Mouse (Mus musculus) retina, embryonic 14.5 days (tissue): ENCODE data around the gene Tbc1d2b.

Experiments
- DNase-seq: peaks from one replicate; pipeline ENCODE4 v3.0.0-alpha.2; 2015; ENCODE audit warnings: low spot score

Gene Tbc1d2b

DNA sequence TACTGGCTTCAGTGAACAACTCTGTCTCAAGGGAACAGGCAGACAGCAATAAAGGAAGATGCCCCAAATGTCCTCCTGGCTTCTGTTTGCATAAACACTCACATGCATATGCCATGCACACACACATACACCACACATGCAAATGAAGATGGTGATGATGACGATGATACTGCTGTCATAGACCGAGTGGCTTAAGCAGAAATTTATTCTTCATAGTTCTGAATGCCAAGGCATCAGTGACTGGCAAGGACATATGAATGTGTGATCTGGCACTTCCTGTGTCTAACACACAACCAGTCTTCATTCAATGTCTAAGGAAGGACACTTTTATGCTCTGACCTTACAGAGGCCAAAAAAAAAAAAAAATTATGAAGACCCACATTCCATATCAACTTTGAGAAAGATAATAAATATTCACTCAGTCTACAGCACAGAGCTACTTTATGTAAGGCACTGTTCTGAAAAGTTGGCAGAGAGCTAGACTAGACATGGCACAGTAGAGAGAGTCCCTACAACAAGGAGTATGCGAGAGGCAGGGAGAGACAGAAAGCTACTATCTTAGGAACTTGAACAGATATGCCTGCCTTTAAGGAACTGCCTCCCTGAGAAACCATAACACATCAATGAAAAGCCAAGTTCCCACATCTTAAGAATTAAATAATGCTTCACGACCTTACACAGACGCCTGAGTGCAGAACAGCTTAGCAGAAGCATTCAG, 5.1 kb downstream of the Tbc1d2b start:
- DNase-seq: no peak

- no peak for DNase-seq
Observed at GRCm38 (mm10) chr9:90263340-90263679, 7.3 kb downstream of the Tbc1d2b start.

GRCm38 (mm10) chr9:90262591-90263339, 7.8 kb downstream of the Tbc1d2b start:
- DNase-seq: no peak

DNA sequence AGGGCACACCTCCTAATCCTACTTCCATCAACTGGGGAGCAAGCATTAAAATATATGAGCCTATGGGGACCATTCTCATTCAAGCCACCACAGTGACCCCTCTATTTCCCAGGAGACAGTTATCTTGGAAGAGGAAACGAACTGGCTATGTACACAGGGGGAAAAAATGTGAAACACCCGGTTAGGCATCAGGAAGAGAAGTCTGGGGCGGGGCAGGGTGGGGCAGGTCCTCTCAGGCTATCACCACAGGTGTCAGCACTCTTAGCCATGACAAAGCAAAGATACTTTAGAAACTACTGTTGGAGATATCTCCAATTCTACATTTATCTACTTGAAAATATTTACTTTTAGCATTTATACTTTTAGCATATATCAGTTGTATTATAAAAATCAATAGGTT, 8.5 kb downstream of the Tbc1d2b start:
- DNase-seq: no peak

DNA sequence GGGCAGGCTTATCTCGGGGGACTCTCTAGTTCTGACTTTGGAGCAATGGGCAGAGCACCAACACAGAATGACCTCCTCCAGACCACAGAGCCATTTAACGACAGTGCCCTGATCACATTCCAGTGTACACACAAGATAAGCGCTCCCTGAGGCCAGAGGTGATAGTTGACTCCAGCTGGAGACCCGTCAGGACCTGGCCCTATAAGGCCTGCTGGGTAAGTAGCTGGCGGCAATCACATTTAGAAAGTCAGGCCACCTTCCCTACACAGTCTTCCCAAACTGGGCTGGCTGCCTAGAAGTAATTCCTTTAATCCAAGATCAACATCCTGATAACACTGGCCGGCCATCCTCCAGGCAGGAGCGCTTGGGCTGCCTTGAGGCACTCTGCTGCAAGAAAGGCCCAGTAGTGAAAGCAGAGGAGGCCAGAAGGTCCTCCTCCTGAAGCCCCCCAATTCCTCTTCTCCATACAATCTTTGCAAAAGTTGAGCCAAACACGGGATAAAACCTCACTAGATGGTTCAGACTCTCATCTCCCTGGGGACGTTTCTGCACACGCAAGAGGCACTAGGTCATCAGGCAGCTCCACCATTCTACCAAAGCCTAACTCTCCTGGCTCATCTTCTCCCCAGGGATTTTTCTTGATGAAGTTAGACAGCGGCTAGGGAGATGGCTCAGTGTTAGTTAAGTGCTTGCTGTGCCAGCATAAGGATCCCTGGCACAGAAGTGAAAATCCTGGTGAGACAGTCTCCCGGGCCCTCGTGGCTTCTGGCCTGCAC, 9.8 kb downstream of the Tbc1d2b start:
- DNase-seq: no peak

- DNase-seq: no peak
Observed at GRCm38 (mm10) chr9:90260079-90260478, 10.5 kb downstream of the Tbc1d2b start.

- no peak for DNase-seq
Observed at GRCm38 (mm10) chr9:90259400-90259950, 11.1 kb downstream of the Tbc1d2b start.

GRCm38 (mm10) chr9:90257754-90258531, 12.7 kb downstream of the Tbc1d2b start:
- DNase-seq: no peak

DNA sequence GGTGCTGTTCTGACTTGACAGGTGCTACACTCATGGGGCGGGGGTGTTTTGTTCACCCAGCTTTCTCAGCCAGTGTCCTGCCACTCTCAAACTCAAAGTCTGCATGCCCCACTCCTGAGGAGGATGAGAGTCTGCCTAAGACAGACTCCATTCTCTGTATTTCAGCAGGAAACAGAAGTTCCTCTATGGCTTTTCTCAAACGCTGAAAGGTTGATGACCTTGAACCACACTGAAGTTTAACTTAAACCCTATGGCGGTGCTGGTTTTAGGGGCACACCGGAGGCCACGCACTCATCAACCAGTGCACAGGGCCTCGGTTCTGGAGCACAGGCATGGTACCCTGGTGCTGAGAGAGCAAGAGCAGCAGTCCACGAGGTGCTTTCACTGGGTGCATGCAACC, 13.4 kb downstream of the Tbc1d2b start:
- no peak for DNase-seq

DNA sequence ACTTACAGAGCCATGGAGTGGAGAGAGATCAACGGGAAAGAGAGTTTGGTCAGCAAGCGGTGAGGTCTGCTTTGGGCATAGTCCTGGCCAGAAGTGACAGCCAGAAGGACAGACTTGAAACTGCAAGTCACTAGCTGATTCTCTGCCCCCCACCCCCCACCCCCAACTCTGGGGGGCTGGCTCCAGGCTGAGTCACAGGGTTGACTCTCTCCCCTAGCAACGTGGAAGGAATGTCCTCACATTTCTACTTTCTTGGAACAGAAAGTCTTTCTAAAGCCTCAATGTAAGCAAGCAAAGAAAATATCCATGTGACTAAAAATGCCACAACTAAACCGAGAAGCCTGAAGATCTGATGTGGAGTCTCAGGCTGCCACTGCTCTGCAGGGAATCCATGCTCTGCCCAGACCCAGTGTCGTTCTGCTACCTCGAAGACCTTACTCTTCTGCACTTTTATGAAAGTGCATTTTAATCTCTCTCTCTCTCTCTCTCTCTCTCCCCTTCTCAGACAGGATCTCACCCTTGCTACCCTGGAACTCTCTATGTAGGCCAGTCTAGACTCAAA, 14.7 kb downstream of the Tbc1d2b start:
- DNase-seq: no peak

DNA sequence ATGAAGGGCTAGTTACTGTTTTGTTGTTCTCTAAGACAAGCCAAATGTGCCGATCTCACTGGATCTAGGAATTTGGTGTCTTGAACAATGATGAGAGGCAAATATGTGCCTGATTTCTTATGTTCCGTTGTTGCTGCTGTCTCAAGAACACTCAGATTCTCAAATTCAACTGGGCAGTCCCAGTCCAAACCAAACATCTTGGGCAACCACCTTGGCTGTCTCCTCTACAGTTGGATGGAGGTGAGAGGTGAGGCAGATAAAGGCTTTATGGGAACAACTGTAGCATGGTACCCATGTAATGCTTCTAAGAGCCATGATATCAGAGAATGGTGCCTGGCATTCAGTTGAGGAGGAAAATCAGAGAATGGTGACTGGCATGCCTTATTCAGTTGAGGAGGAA, 17.4 kb downstream of the Tbc1d2b start:
- DNase-seq: no peak

DNA sequence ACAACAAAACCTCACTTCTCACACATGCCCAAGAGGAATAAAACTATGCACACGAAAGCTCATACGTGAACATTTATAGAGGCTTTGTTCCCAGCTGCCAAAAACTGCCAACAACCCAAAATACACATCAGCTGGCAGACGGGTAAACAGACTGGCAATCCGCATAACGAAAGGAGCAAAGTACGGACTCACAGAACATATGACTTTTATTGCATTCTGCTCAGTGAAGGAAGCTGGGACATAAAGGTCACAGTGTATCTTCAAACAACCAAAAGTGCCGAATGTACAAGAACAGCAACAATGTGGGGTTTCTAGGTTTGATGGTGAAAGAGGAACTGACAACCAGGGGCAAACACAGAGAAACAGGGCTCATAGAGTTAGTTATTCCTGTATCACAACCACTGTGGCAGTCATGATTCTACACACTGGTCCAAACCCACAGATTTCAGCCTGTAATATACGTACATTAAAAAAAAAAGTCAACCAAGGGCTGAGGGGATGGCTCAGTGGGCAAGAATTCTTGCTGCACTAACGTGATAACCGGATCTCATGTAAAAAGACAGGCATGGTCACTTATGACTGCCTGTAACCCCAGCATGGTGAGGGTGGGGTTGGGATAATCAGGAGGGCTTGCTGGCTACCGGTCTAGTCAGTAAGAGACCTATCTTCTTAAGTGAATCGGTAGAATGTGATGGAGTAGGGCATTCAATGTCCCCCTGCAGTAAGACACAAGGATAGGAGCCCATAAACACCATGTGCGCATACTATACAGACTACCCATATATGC, 19.4 kb downstream of the Tbc1d2b start:
- no peak for DNase-seq

GRCm38 (mm10) chr9:90250141-90250775, 20.3 kb downstream of the Tbc1d2b start:
- no peak for DNase-seq

GRCm38 (mm10) chr9:90249036-90249435, 21.6 kb downstream of the Tbc1d2b start:
- DNase-seq: no peak

DNA sequence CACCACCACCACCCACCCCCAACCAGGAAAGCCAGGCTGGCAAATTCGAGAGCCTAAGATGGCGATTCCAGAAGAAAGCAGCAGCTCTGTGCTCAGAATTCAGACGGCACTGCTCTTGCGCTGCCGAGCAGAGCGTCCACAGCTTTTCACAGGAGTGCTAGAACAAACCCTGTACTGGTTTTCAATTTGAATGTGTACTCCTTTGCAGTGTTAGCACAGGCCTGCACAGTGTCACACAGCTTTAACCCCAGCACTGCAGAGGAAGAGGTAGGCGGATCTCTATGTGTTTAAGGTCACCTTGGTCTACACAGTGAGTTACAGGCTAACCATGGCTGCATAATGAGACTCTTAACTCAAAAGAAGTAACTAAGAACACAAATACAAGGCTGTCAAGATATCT, 22.3 kb downstream of the Tbc1d2b start:
- DNase-seq: no peak

GRCm38 (mm10) chr9:90247316-90247715, 23.3 kb downstream of the Tbc1d2b start:
- DNase-seq: no peak

- no peak for DNase-seq
Observed at GRCm38 (mm10) chr9:90245781-90246180, 24.8 kb downstream of the Tbc1d2b start.

DNA sequence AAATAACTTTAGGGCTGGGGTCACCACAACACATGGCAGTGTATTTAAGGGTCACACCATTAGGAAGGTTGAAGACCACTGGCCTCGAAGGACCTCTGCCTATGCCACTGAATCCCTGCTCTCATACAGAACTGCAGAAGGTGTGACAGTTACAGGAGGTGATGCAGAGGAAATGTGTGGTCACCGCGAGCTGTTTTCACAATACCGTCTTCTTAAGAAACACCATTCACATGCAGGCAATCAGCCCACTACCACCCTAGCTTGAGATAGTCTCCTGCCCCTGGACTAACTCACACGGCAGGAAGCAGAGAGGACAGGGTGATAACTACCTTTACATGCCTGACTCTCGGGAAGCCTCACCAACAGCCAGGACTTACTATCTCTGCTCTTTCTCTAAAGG, 25.4 kb downstream of the Tbc1d2b start:
- no peak for DNase-seq

- no peak for DNase-seq
Observed at GRCm38 (mm10) chr9:90244301-90245151, 26.1 kb downstream of the Tbc1d2b start.
